Mouse (Mus musculus) A20 (cell line): ENCODE results near the gene Ugt1a1.

Experiments
- DNase-seq: peaks from one replicate; pipeline ENCODE4 v3.0.0-alpha.2; 2011; ENCODE audit warnings: low read depth, low spot score

Ugt1a1 gene

GRCm38 (mm10) chr1:88257681-88258080 lies 45.9 kb downstream of the Ugt1a1 start:
- no peak for DNase-seq

- no peak for DNase-seq
Measured at GRCm38 (mm10) chr1:88258361-88258760, 46.6 kb downstream of the Ugt1a1 start.

- peak; percentile 57 for DNase-seq
Measured at GRCm38 (mm10) chr1:88258881-88259642, 47.3 kb downstream of the Ugt1a1 start.

- DNase-seq = no peak
Measured at GRCm38 (mm10) chr1:88259643-88260024, 47.9 kb downstream of the Ugt1a1 start.

- DNase-seq = peak; percentile 57
Measured at GRCm38 (mm10) chr1:88260114-88260513, 48.4 kb downstream of the Ugt1a1 start.

GRCm38 (mm10) chr1:88260604-88261377 lies 49.0 kb downstream of the Ugt1a1 start:
- DNase-seq = peak; percentile 65

- peak; percentile 67 for DNase-seq
Measured at GRCm38 (mm10) chr1:88261706-88262105, 49.9 kb downstream of the Ugt1a1 start.

- no peak for DNase-seq
Measured at GRCm38 (mm10) chr1:88262255-88262654, 50.5 kb downstream of the Ugt1a1 start.

GRCm38 (mm10) chr1:88262961-88263360 lies 51.2 kb downstream of the Ugt1a1 start:
- no peak for DNase-seq

GRCm38 (mm10) chr1:88263778-88264177 lies 52.0 kb downstream of the Ugt1a1 start:
- DNase-seq = no peak

GRCm38 (mm10) chr1:88264237-88264868 lies 52.6 kb downstream of the Ugt1a1 start:
- no peak for DNase-seq

GRCm38 (mm10) chr1:88264869-88265240 lies 53.1 kb downstream of the Ugt1a1 start:
- DNase-seq = no peak

GRCm38 (mm10) chr1:88266123-88266522 lies 54.4 kb downstream of the Ugt1a1 start:
- DNase-seq = no peak

GRCm38 (mm10) chr1:88267489-88267888 lies 55.7 kb downstream of the Ugt1a1 start:
- DNase-seq = no peak

GRCm38 (mm10) chr1:88268070-88268469 lies 56.3 kb downstream of the Ugt1a1 start:
- DNase-seq = no peak
